ENCODE assay signal across 8 mouse cellular contexts in genomic region chr6:87732151-87733011, GRCm38 (mm10). TPM values are rescaled to one million over a fixed set of nuclear protein-coding genes. Genes with fewer than 3 reads are reported as not detected.
DNase-seq lines count a peak whose midpoint lies in the region; ATAC-seq and TF ChIP-seq lines count a peak whose summit lies in the region.

No protein-coding gene starts in this region.

- no peaks in the 10 kb centered on the region for H3K9me3 ChIP-seq in intestine, postnatal 0 days (ENCODE audit: control insufficient read depth)
- no peaks in the 10 kb centered on the region for H3K9me3 ChIP-seq in midbrain, embryonic 16.5 days (replicated peaks; ENCODE audit: control insufficient read depth, low read length, poor library complexity, severe bottlenecking)

- no peak for TF ChIP-seq CTCF in testis, adult 2 months (IDR thresholded peaks at IDR 0.05; ENCODE audit: control insufficient read depth, insufficient read depth, insufficient replicate concordance, low read depth, low read length)
- no peak for TF ChIP-seq CTCF in intestine, postnatal 0 days (IDR thresholded peaks at IDR 0.05; ENCODE audit: low read depth)

- ATAC-seq in frontal cortex, adult (ENCODE audit: low TSS enrichment): no peak
- ATAC-seq in intestine, postnatal 0 days: no peak
- ATAC-seq in midbrain, embryonic 16.5 days: peak; percentile 47; the same call in 1 of the 2 replicates

- peak overlapping the region; percentile 39 for H3K4me3 ChIP-seq in testis, adult 2 months (ENCODE audit: control insufficient read depth, low read depth, low read length)
- peak overlapping the region; percentile 44 for H3K4me3 ChIP-seq in intestine, postnatal 0 days (ENCODE audit: low read depth, low read length)
- peak overlapping the region; percentile 54 for H3K4me3 ChIP-seq in midbrain, embryonic 16.5 days (ENCODE audit: low read depth, low read length)

- H3K36me3 ChIP-seq in testis, adult 2 months (ENCODE audit: control insufficient read depth, insufficient read depth, low read length): no peaks in the 10 kb centered on the region
- H3K36me3 ChIP-seq in intestine, postnatal 0 days (ENCODE audit: control insufficient read depth, insufficient read depth): no peaks in the 10 kb centered on the region
- no peaks in the 10 kb centered on the region for H3K36me3 ChIP-seq in midbrain, embryonic 16.5 days (ENCODE audit: control insufficient read depth, insufficient read depth, low read length)

- TF ChIP-seq POLR2A in testis, adult 2 months (IDR thresholded peaks at IDR 0.05; ENCODE audit: control insufficient read depth, low read depth, low read length): no peak

- no peak overlapping the region for H3K9ac ChIP-seq in intestine, postnatal 0 days (ENCODE audit: low read depth, low read length)
- peak overlapping the region; percentile 62 for H3K9ac ChIP-seq in midbrain, embryonic 16.5 days (ENCODE audit: low read depth, low read length)

- 7% methylated on average over 51 of the region's 53 CpGs for WGBS in intestine, postnatal 0 days
- under 1% methylated on average over 50 of the region's 53 CpGs for WGBS in midbrain, embryonic 16.5 days

- H3K4me1 ChIP-seq in testis, adult 2 months (ENCODE audit: control insufficient read depth, insufficient read depth, low read length): peaks cover 7% of the 10 kb centered on the region
- H3K4me1 ChIP-seq in intestine, postnatal 0 days (replicated peaks; ENCODE audit: control insufficient read depth, insufficient read depth, low read length): no peaks in the 10 kb centered on the region
- peaks cover 26% of the 10 kb centered on the region for H3K4me1 ChIP-seq in midbrain, embryonic 16.5 days (ENCODE audit: control insufficient read depth, insufficient read depth, low read length)

- no peak overlapping the region for H3K27ac ChIP-seq in testis, adult 2 months (ENCODE audit: control insufficient read depth, insufficient read depth, low read depth, low read length)
- no peak overlapping the region for H3K27ac ChIP-seq in intestine, postnatal 0 days (ENCODE audit: low read depth, low read length)
- no peak overlapping the region for H3K27ac ChIP-seq in midbrain, embryonic 16.5 days (ENCODE audit: low read length)

- H3K27me3 ChIP-seq in testis, adult 2 months (ENCODE audit: control insufficient read depth, insufficient read depth, low read length): no peaks in the 10 kb centered on the region; the same call in 1 of the 2 replicates
- H3K27me3 ChIP-seq in intestine, postnatal 0 days (replicated peaks; ENCODE audit: control insufficient read depth, insufficient read depth, low read length): peaks cover 47% of the 10 kb centered on the region
- peaks cover 20% of the 10 kb centered on the region for H3K27me3 ChIP-seq in midbrain, embryonic 16.5 days (ENCODE audit: control insufficient read depth, insufficient read depth, low read depth, low read length)

- peak; percentile 15 to 20 for DNase-seq in frontal cortex, postnatal 36 days (ENCODE audit: low spot score in 2 of 2)
- no peak for DNase-seq in testis, postnatal 14 days (ENCODE audit: low spot score)
- no peak for DNase-seq in urinary bladder, postnatal 4 days (ENCODE audit: low spot score in 2 of 2)
- no peak for DNase-seq in spleen, adult 12 weeks (ENCODE audit: low spot score)

- peak overlapping the region; percentile 74 for H3K4me2 ChIP-seq in intestine, postnatal 0 days (replicated peaks; ENCODE audit: low read depth)
- H3K4me2 ChIP-seq in midbrain, embryonic 16.5 days (ENCODE audit: low read length): peak overlapping the region; percentile 67

RNA-seq across cellular contexts. Expression of gene Efcc1, which starts 1.7 kb away (rescaled TPM):
- polyA plus RNA-seq in testis, adult 2 months (2012; rRNA removed): 0.68 and 0.85 TPM in 2 replicates
- polyA plus RNA-seq in intestine, postnatal 0 days (2015; fragmentation: Nextera tagmentation; extraction: Ambion mirVana): 0.86 and 0.98 TPM in 2 replicates
- 4.6 and 5.5 TPM in 2 replicates for polyA plus RNA-seq in midbrain, embryonic 16.5 days (2015; fragmentation: Nextera tagmentation; extraction: Ambion mirVana)

RNA-seq across cellular contexts. Expression of gene Gp9, which starts 45.5 kb away (rescaled TPM):
- 0.17 TPM in 1 of 2 replicates, not detected in the other for polyA plus RNA-seq in testis, adult 2 months (2012; rRNA removed)
- 2.1 and 2.3 TPM in 2 replicates for polyA plus RNA-seq in intestine, postnatal 0 days (2015; fragmentation: Nextera tagmentation; extraction: Ambion mirVana)
- polyA plus RNA-seq in midbrain, embryonic 16.5 days (2015; fragmentation: Nextera tagmentation; extraction: Ambion mirVana): 0.50 and 0.66 TPM in 2 replicates

Comparison
In these comparisons a context has a peak if more than half of its experiments do, and no peak if none do; other contexts are left out.
1. DNase-seq: peak in frontal cortex, postnatal 36 days (2 of 2); none in testis, postnatal 14 days (single experiment), urinary bladder, postnatal 4 days (0 of 2) and spleen, adult 12 weeks (single experiment).
2. Peak in every context shown above with its lines, with median percentiles within 50 percentile points of each other: H3K4me3 ChIP-seq.